Mouse (Mus musculus) heart, postnatal 0 days (tissue): ENCODE measurements at regions not wholly inside any gene's neighbourhood (a gene's known extent, or its start where the extent isn't known, plus 50 kb on each side); places are given as distances from the start of the nearest gene placed in this dataset.

Experiments used
- CTCF ChIP-seq: IDR thresholded peaks from 2 replicates; pipeline ENCODE4 v1.5.1; 2016; ENCODE audit warnings: antibody characterized with exemption, control low read depth, low read depth
- EP300 ChIP-seq: IDR thresholded peaks from 2 replicates; pipeline ENCODE4 v1.6.1; 2016; ENCODE audit warnings: antibody characterized with exemption, low read depth

DNA sequence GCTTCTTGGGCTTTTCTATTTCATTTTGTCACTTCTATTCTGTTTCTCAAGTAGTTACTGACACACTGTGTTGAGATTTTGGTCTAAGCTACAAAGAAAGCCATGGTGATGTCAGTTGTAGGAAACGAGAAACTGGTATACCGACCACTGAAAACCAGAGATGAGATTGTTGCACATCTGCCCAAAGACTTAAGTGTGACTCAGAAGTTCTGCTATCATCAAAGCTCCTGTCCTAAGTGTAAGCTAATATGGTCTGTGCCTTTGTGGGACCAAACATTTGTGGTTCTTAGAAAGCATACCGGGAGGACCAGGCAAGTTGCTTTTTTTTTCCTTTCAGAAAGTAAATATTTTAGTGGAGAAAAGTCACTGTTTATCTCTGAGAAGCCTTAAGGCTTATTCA is 1451.8 kb upstream of the A1bg start:
- TF ChIP-seq CTCF (no peak), EP300 (no peak)
